Mouse (Mus musculus) megakaryocyte progenitor cell, adult 5-6 weeks (primary cell): ENCODE measurements around the gene Psmc5. TPM values are rescaled to one million over a fixed set of nuclear protein-coding genes. Genes with fewer than 3 reads are reported as not detected.
"Not testable (repeated sequence)": the region's sequence is repeated elsewhere in the genome, so short reads cannot be mapped to it uniquely, and the experiment has no call there.

Source experiments
- ATAC-seq: replicated peaks from 2 replicates; pipeline ENCODE4 v1.8.0; 2016; ENCODE audit warnings: mild to moderate bottlenecking, moderate TSS enrichment, inconsistent platforms; ENCODE audit not compliant: poor library complexity
- total RNA-seq, 2 experiments: library from RNA; stranded (forward) in 1 of 2; stranded (reverse) in 1 of 2; fragments of 157-497, 149-512 nt in 1 of 2; fragments of 200-1000 nt in 1 of 2; gene quantifications; 2 replicates each; pipeline versions ENCODE4 v1.2.3 to v1.2.4; 2015 to 2017

Gene Psmc5
- total RNA-seq (2015) (52.0 and 54.1 TPM in 2 replicates), total RNA-seq (2017) (110 and 120 TPM in 2 replicates)

DNA sequence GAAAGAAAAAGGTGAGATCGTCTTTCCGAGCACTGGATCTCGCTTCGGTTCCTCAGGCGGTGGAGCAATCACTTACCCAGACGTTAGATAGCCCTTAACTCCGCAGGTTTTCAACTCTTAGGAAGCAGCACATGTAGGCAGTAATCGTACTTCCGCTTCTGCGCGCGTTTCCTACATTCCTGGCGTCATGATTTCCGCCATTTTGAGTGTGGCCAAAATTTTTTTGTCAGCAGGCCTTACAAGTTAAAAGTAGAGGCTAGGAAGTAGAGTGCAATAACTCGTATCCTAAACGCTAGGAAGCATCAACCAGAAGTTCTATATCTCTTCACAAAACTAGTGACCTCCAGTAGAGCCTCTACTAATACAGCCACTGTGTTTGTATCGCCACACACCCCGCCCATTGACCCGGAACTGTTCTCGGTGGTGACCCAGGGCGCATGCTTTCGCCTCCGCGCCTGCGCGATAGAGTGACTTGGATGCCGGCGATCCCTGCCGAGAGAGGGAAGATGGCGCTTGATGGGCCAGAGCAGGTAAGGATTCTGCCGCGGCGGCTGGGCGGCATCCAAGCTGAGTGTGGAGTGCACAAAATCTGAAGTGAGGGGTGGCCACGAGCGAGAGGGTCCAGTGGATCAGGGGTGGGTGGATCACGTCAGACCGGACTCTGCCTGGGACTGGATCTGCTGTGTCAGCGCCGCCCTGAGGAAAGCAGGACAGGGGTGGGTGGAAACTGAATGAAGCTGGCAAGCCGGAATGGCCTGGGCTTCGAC is at the start of gene Psmc5, which contains the start of gene Ftsj3:
TSS of gene Psmc5 (plus strand) at position 470 of the 767 bp plus-strand sequence.
TSS of gene Ftsj3 (minus strand) at position 395 of the 767 bp plus-strand sequence.
- ATAC-seq, result peak; percentile 91

DNA sequence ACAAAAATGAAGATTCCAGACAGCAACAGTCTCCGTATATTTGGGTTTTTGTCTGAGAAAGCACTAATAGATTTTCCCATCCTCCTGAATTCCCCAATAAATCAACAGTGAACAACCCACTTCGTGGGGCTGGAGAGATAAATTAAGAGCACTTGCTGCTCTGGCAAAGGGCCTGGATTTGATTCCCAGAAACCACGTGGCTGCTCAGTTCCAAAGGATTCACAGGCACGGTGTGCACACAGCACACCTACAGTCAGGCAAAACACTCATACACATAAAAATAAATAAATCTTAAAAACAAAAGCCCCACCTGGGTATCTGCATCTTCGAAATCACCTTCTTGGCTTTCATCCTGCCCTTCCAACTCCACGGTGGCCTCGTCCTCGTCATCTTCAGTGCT is 43.2 kb upstream of the Psmc5 start:
- no peak for ATAC-seq

DNA sequence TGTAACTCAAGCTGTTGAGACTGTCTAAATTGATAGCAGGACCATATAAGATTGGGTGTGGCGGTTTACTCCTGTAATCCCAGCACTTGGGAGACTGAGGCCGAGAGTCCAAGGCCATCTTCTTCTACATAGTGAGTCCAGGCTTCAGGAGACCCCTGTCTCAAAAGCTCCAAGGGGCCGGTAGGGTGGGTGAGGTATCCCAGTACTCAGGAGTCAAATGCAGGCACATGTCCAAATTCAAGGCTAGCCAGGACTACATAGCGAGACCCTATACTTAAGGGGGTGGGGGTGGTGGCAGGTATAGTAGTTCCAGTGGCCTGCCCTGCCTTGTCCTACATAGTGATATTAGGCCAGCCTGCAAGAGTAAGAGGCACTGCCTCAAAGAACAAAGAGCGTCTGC is 41.1 kb upstream of the Psmc5 start:
- no peak for ATAC-seq

DNA sequence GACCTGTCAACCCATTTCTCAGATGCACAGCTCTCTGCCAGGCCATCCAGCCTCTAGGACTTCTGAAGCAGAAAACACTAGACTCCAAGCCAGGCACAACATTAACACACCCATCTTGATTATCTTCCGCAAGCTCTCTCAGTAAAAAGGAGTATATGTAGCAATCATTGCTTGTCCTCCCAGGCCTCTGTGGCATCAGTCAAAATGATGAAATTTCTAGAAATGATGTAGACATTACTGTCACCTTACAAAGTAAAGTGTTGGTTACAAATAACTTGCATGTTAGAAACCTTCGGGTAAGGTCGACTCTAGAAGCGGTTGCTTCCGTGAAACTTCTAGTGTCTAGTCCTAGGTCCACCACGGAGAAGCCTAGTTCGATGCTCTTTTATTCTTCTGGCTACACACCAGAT is 40.5 kb upstream of the Psmc5 start:
- 0 out of 2 replicates have a peak, but pooled peaks have one; percentile 5 for ATAC-seq

DNA sequence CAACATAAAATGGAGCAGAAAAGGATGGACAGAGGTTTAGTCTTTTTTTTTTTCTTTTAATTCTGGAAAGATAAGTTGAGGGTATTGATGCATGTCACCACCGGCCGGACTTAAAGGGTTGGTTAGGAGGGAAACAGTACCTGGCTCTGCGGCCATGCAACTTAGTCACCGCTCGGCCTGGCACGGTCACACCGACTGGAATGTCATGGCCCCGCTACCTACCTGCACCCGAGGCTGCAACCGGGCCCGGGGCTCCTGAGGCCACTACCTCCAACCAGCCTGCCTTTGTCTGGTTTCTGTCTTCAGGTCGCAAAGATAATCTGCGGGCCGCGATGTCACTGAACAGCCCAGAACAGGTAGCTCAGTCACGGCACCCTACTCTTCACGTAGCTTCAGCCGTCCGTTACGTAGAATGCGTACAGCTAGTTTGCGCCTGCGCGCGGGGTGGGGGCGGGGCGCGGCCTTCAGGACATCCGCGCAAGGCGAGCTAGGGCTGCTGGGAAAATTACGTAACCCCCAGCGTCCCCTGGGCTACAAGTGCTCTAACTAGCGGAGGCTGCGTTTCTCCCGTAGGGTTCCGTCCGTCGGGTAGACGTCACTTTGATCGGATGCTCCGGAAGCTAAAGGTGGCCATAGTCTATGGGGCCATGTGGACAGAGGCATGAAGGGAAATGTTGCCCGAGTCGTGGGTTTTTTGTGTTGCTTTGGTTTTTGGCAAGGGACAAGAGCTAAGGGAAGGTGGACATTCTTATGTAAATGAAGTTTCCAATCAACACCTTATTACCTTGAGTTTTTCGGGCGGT is 39.8 kb upstream of the Psmc5 start, which contains the start of gene Ccdc47:
TSS of gene Ccdc47 (minus strand) at position 418 of the 803 bp plus-strand sequence.
- ATAC-seq, result peak; percentile 83

DNA sequence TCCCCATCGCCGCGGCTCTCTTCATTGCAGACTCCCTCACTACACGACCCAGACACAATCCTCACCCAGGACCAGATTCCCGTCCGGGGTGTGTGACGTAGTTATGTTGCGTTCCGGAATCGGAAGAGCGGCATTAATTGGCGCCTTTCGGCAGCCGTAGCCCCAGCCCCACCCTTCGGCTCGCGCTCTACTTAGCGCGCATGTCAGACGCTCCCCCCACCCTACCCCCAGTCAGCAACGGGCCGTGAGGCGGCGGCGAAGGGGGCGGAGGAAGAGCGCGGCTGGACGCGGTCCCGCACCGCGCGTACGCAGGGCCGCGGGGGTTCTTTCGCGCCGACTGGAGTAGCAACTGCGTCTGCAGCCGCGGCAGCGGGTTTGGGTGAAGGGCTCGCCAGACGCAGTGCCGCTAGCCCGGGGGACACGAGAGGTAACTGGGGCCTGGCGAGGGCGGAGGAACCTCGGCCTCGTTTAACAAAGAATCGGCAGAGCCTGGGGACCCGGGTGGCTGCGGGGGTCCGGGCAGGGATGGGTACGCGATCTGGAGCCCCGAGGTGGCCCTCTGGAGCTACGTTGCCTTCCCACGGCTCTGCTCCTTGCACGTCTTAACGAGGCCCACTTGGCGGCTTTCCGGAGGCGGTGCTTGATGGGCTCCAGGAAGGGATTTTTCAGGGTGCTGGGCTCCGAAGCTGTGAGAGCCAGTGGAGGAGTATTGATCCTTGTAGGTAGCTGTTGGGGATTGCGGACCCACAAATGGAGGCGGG is 39.0 kb upstream of the Psmc5 start, which contains the start of gene Ddx42:
TSS of gene Ddx42 (plus strand) at position 197 of the 761 bp plus-strand sequence.
- peak; percentile 85 for ATAC-seq

DNA sequence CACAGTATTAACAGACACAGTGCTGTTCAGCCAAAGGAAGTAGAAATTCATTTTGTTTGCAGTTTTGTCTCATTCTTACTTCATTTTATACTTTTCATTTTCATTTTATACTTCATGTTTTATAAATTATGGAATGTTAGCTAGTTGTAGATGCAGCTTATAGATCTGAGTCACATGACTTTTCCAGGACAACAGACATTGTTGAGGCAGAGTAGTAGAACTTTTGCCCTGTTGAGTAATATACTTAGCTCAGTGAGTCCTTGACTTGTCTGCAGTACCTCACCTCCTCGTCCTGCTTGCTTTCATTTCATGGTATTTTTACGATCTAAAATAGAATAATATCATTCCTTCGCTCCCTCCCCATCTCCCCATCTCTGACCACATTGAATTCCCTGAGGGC is 35.4 kb upstream of the Psmc5 start:
- ATAC-seq, result no peak

DNA sequence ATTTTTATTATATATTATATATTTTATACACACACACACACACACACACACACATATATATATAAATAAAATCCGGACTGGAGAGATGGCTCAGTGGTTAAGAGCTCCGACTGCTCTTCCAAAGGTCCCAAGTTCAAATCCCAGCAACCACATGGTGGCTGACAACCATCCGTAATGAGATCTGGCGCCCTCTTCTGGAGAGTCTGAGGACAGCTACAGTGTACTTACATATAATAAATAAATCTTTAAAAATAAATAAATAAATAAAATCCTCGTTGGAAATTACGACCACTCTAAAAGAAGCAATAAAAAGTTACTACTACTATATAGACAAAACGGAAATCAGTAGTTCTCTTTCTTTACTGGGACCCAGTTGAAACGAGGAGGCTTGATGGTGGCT is 22.0 kb upstream of the Psmc5 start:
- not testable (repeated sequence) for ATAC-seq

DNA sequence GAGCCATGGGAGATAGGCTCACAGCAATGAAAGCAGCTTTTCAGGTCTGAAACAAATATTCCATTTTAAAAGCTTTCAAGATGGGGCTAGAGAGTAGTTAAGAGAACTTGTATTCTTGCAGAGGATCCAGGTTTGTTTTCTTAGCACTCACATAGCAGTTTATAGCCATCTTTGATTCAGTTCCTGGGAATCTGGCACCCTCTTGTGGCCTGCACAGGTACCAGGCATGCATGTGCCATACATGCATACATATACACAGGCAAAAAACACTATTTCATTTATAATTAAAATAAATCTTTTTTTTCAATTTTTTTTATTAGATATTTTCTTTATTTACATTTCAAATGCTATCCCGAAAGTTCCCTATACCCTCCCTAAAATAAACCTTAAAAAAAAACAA is 9.1 kb upstream of the Psmc5 start:
- peak; percentile 75 for ATAC-seq

DNA sequence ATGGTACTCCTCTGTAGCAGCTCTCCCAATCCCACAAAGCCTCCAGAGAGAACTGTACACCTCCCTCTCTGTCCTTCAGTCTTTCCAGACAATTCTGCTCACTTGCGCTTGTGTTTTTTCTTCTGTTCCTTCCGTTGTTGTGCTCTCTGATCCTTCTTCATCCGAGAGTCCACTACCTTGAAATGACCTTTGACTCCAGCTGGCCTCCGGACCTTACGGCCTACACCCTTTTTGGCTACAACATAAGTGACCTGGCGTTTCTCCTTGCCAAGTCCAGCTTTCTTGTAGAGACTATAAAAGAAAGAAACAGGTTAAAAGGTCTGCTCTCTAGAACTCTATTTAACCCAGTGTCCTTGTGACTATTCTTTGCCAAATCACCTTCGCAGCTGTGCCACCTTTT is 6.6 kb upstream of the Psmc5 start:
- ATAC-seq, result no peak

DNA sequence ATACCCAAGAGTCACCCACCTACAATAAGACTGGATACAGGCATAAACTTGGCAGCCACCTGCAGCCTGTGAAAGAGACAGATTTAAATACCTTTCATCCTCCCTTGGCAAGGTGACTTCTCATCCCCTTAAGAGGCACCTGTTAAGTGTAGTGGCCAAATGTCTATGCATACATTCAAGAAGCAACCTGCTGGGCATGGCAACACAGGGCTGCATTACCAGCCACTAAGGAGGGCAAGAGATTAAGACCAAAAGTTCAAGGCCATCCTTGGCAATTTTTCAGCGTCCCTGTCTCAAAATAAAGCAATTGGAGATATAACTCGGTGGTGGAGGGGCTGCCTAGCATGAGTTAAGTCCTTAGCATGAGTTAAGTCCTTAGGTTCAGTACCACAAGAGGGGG is 1.2 kb upstream of the Psmc5 start:
- no peak for ATAC-seq

DNA sequence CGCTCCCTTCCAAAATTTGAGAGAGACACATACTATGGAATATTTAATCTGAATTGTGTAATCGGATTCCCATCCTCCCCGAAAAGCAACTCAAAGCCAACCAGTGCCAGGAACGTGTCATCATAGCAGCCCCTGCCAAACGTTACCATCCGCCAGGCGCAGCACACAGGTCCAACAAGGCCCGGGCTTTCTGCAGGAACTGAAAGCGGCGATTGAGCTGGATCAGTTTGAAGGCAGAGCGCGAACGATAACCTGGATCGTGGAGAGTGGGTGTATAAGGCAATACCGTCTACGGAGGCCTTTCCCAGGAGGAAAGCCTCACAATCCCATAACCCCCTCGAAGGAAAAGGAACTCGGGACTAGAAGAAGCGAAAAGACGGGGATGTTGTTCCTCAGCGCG is 780 bp upstream of the Psmc5 start:
- ATAC-seq, result peak; percentile 27

DNA sequence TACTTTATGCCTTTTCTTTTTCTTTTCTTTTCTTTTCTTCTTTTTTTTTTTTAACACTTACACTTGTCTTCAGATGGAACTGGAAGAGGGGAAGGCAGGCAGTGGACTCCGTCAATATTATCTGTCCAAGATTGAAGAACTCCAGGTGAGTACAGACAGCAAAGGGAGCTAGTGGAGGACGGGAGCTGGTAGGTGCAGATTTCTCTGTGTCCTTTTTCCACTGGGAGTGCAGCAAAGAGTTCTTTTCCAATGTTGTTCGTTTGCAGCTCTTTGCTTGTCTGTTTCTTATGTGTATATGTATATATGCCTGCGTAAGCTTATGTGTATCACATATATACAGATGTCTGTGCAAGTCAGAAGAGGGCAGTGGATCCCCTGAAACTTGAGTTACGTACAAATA is 821 bp downstream of the Psmc5 start:
- no peak for ATAC-seq

DNA sequence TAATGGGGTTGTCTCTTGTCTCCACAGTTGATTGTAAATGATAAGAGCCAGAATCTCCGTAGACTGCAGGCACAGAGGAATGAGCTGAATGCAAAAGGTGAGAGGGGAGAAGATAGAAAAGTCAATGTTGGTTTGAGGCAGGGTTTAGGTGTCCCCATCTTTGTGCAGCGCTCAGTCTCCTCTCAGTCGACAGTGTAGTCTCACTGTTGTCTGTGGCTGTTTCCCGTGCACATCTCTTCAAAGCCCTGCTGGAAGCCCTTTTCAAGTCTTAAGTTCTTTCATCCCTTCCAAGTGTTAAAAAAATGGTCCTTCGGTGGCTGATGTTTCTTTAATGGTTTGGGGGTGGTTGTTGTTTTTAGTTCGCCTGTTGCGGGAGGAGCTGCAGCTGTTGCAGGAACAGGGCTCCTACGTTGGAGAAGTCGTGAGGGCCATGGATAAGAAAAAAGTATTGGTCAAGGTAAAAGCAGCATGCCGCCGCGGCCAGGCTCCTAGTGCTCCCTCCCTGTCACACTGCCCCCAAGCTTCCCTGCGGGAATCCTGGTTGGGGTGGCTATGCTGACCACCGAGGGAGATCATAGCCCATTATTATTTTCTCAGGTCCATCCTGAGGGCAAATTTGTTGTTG is 5.0 kb downstream of the Psmc5 start:
- no peak for ATAC-seq

DNA sequence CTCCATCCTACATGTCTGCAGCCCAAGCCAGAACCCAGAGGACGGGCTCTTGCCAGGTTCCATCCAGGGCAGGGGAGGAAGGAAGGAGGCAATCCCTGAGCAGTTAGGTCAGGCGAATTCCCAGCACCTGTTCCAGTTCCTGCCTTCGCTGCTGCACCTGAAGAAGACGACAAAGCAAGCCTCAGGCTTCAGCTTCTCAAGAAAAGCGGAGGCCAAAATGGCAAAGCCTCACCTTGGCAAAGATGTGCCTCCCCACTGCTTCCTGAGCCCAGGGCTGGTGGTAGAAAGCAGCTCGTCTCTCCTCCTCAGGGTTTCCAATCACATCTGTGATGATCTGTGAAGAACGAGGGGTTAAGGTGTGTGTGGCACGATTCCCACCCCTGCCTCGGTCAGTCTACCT is 8.0 kb downstream of the Psmc5 start:
- ATAC-seq, result no peak

DNA sequence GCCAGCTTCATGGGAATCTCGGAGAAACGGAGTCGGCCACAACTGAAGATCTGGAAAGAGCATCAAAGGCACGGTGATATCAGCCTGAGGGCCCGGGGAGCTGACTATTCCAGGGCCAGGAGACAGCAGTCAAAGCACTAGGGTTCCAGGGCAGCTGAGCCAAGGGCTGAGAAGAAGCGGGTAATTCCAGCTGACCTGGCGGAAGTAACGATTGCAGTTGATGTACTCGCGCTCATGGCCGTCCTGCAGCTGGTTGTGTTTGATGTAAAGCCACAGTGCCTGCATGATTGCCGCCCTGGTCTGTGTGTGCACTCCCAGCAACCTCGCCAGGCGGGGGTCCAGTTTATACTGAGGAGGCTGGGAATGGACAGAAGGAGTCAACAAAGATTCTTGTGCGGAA is 9.0 kb downstream of the Psmc5 start:
- ATAC-seq, result no peak

DNA sequence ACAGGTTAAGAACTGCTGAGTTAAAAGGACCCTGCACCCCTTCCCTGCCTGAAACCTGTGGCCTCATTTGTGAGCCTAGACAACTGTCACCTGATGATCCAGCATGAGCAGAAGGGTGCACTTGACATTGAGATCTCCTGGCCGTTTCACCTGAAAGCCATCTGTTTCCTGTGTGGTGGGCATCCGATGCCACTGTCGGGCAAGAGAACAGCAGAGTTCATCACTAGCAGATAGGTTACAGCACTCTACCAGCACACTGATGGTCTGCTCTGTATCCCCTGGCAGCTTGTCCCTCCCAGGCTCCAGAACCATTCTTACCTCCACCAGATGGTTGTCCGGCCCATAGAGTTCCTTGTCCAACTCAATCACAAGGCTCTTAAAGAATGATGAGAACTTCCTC is 9.6 kb downstream of the Psmc5 start:
- ATAC-seq, result no peak

DNA sequence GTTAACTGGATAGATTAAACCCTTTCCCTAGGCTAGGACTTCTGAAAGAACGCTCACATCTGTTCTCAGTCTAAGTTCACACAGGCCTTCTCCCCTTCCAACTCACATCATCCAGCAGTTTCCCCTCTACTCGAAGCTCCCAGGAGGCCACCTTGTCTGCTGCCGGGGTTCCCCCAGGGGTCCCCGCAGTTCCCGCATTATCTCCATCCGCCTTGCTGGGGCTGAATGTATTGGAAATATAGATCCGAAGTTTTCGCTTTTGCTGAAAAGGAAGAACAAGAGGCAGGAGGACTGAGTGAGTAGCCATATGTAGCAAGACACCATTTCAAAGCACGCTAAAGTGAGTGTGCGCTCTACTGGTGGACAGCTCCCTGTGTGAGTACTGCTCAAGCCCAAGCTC is 10.5 kb downstream of the Psmc5 start:
- no peak for ATAC-seq

DNA sequence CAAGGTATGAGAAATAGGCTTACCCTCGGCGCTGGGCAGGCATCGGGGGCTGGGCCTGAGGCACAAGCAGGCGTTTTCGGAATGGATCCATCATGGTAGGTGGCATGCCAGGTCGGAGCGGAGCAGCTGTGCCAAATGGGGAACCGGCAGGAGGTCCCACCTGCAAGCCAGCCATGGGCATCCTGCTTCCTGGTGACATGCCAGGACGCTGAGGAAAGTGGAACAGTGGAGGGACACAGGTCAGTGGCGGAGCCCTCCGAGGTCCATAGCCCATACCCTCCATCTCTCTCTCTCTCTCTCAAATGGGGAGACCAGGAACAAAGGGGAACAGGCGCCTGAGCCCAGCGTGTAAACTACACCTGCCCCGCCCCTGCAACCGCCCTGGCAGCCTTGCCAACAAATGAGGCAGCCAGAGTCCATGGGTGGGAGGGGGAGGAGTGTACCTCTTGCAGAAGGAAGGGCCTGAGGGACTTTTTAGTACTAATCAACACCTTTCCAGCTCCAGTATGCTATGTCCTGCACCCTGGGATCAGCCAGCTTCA is 11.4 kb downstream of the Psmc5 start:
- peak; percentile 62 for ATAC-seq

DNA sequence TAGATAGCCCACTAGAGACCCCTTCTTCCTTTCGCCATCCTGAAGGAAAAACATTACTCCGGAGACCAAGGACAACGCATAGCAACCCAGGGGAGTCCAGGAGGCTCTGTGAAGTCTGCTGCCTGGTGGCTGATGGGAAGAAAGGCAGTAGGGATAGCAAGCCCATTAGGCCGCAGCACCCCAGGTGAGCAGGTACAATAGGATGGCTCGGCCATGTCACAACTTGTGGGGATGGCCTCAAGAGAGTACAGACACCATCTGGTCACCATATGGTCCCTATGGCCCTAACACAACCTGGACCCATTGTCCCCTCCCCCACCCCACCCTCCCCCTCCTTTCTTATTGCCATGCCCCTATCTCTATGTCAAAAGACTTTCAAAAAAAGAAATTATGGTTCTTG is 11.9 kb downstream of the Psmc5 start:
- ATAC-seq, result no peak
